Mouse (Mus musculus): ENCODE results near the gene Srsf10. TPM values are rescaled to one million over a fixed set of nuclear protein-coding genes. Genes with fewer than 3 reads are reported as not detected.

The Srsf10 gene
- polyA plus RNA-seq, 1 experiment from 2014 or later, result 178 TPM

DNA sequence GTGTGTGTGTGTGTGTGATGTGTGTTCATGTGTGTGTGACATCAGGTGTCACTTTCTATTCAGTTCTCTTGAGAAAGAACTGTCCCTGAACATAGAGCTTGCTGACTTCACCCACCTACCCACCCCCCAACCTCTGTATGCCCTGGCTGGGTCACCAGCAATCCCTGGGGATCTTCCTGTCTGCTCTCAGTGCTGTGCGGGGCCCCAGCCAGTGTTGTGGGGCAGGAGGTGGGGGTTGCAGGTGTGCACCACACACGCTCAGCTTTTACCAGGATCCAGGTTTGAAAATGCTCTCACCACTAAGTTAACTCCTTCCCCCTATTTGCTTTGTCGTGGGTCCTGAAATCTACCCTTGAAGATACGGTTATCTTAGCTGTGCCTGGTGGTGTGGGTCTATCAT is 30.6 kb downstream of the Srsf10 start:
- Histone ChIP-seq H3K4me1 (replicated peaks) (peaks cover 13% of the 10 kb centered on the region), H3K36me3 (no peaks in the 10 kb centered on the region), H3K27me3 (replicated peaks) (no peaks in the 10 kb centered on the region), H3K4me3 (no peak overlapping the region), H3K27ac (ENCODE audit: poor library complexity, severe bottlenecking) (no peak overlapping the region), H3K9ac (0 out of 2 replicates have a peak overlapping the region, but pooled peaks have one; percentile 37), H3K4me2 (no peak overlapping the region), H3K9me3 (replicated peaks) (no peaks in the 10 kb centered on the region)
- ATAC-seq (ENCODE audit: insufficient number of reproducible peaks, low FRiP score), result no peak
- 61% methylated on average over 4 of the region's 4 CpGs for WGBS

DNA sequence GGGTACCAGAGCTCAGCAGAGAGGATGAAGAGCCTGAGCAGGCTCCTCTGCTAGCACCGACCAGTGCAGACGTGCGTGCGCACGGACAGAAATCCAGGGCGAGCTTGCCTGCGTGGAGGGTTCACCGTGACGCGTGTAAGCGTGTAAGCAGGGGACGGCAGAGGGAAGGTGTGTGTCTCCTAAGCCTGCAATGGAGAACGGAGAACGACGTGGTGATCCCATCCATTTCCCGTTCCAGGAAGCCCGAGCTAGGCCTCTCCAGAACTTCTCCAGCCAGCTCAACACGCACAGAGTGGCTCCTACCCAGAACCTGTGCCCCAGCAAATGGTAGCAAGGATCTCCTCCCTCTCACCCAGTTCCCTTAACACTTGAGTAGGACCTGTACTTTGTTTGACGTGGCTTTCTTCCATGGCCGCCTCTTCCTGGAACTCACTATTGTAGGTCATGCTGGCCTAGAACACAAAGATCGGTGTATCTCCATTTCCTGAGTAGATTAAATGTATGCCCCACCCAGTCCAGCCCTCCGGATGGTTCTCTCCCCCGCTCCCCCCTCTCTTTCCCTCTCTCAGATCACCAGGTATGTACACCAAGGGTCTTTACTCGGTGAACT is 33.0 kb downstream of the Srsf10 start:
- no peak for ATAC-seq (ENCODE audit: insufficient number of reproducible peaks, low FRiP score)
- peaks cover 13% of the 10 kb centered on the region for H3K4me1 ChIP-seq (replicated peaks)
- no peak overlapping the region for H3K27ac ChIP-seq (ENCODE audit: poor library complexity, severe bottlenecking)
- no peak overlapping the region for H3K4me3 ChIP-seq
- no peak overlapping the region for H3K9ac ChIP-seq
- H3K4me2 ChIP-seq, result no peak overlapping the region
- H3K9me3 ChIP-seq (replicated peaks), result no peaks in the 10 kb centered on the region
- H3K27me3 ChIP-seq (replicated peaks), result no peaks in the 10 kb centered on the region
- H3K36me3 ChIP-seq, result no peaks in the 10 kb centered on the region
- 84% methylated on average over 24 of the region's 24 CpGs for WGBS

DNA sequence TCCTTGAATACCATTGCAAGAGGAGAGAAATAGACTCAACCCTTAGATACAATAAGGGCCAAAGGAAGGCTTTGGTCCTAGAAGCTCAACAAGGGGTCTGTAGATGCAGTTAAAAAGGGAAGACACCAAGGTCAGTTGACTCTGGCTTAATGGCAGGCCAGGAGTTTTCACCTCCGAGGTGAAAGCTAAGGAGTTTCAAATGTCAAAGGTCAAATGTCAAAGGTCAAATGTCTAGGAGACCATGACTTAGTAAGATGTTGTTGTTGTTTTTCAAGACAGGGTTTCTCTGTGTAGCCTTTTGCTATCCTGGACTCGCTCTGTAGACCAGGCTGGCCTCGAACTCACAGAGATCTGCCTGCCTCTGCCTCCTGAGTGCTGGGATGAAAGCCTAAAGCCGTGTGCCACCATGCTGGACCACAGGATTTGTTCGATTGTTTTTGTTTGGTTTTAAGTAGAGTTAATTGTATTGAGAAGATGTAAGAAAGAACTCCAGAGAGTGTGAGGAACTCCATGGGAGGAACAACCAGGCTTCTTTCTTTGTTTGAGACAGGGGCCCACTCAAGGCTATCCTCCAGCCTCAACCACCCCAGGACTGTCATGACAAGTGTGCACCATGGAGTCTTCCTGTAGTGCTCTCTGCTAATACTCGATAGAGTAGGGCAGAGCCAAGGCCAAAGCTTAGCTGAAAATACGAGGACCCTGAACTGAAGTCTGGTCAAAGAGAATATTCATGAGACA is 33.8 kb downstream of the Srsf10 start:
- H3K4me1 ChIP-seq (replicated peaks), result peaks cover 6% of the 10 kb centered on the region
- no peak overlapping the region for H3K9ac ChIP-seq
- no peak overlapping the region for H3K4me3 ChIP-seq
- H3K9me3 ChIP-seq (replicated peaks), result no peaks in the 10 kb centered on the region; the same call in 1 of the 2 replicates
- ATAC-seq (ENCODE audit: insufficient number of reproducible peaks, low FRiP score), result no peak
- no peaks in the 10 kb centered on the region; the same call in 1 of the 2 replicates for H3K27me3 ChIP-seq (replicated peaks)
- no peak overlapping the region for H3K4me2 ChIP-seq
- WGBS, result 74% methylated on average over 7 of the region's 7 CpGs
- no peak overlapping the region for H3K27ac ChIP-seq (ENCODE audit: poor library complexity, severe bottlenecking)
- no peaks in the 10 kb centered on the region for H3K36me3 ChIP-seq

DNA sequence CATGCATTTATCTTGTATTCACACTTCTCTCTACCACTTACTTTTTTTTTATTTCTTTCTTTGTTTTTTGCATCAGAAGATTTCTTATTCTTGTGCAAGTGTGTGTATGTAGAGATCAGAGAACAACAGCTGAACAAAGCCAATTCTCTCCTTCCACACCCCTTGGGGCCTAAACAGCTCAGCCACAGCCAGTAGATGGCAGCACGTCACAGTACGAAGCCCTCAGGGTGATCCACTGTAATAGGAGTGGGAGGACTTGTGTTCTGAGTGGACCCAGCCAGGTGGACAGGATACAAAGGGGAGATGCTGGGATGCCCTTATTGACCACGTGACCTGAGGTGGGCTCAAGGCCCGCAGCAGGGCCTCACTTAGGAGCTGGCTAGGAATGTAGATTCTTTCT is 34.3 kb downstream of the Srsf10 start:
- ATAC-seq (ENCODE audit: insufficient number of reproducible peaks, low FRiP score), result peak; percentile 68; the same call in 1 of the 2 replicates

DNA sequence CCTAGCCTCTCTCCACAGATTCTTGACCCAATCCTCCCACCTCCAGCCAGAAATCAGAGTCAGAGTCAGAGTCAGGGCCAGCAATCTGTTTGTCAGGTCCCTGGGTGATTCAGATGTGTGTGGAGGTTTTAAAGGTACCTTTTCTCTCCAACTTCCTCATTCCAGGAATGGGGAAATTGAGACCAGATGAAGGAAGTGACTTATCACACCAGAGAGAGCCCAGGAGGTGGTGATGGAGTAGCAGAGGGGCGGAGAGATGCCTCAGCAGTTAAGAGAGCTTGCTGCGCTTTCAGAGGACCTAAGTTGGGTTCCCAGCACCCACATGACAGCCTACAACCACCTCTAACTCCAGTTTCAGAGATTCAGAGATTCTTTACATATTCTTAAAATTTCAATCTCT is 36.0 kb downstream of the Srsf10 start:
- Histone ChIP-seq H3K36me3 (no peaks in the 10 kb centered on the region), H3K27ac (ENCODE audit: poor library complexity, severe bottlenecking) (no peak overlapping the region), H3K9me3 (replicated peaks) (no peaks in the 10 kb centered on the region; the same call in 1 of the 2 replicates), H3K4me1 (replicated peaks) (peaks cover 15% of the 10 kb centered on the region), H3K4me2 (no peak overlapping the region), H3K4me3 (no peak overlapping the region), H3K9ac (no peak overlapping the region), H3K27me3 (replicated peaks) (no peaks in the 10 kb centered on the region; the same call in 1 of the 2 replicates)
- no peak for ATAC-seq (ENCODE audit: insufficient number of reproducible peaks, low FRiP score)
- WGBS, result 90% methylated on average over 2 of the region's 2 CpGs

More for the DNA sequence above, 34.3 kb downstream of the Srsf10 start:
- H3K4me1 ChIP-seq (replicated peaks), result peaks cover 7% of the 10 kb centered on the region
- no peak overlapping the region for H3K4me3 ChIP-seq
- no peak overlapping the region for H3K4me2 ChIP-seq
- no peaks in the 10 kb centered on the region for H3K36me3 ChIP-seq
- H3K9ac ChIP-seq, result no peak overlapping the region
- WGBS, result 4% methylated on average over 4 of the region's 4 CpGs
- no peaks in the 10 kb centered on the region; the same call in 1 of the 2 replicates for H3K27me3 ChIP-seq (replicated peaks)
- H3K9me3 ChIP-seq (replicated peaks), result no peaks in the 10 kb centered on the region; the same call in 1 of the 2 replicates
- H3K27ac ChIP-seq (ENCODE audit: poor library complexity, severe bottlenecking), result no peak overlapping the region

DNA sequence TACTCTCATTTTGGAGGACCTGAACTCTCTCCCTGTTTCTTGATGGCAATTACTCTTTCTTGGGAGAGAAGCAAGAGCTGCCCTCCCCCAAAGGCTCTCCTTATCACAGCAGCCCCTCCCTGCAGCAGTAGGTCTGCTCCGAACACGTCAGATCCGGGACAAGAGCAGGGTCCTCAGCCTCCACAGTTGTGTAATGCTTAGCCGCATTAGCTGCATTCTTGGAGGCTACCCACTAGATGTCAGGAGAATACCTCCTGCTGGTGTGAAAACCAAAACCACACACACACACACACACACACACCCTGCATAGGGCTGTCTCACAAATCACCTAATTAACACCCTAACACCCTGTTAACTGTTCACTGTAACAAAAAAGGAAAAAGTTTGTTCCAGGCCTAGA is 37.3 kb downstream of the Srsf10 start:
- no peak overlapping the region for H3K9ac ChIP-seq
- no peaks in the 10 kb centered on the region; the same call in 1 of the 2 replicates for H3K27me3 ChIP-seq (replicated peaks)
- no peak overlapping the region for H3K27ac ChIP-seq (ENCODE audit: poor library complexity, severe bottlenecking)
- 16% methylated on average over 4 of the region's 4 CpGs for WGBS
- peaks cover 15% of the 10 kb centered on the region for H3K4me1 ChIP-seq (replicated peaks)
- no peak overlapping the region for H3K4me3 ChIP-seq
- H3K36me3 ChIP-seq, result no peaks in the 10 kb centered on the region
- no peaks in the 10 kb centered on the region; the same call in 1 of the 2 replicates for H3K9me3 ChIP-seq (replicated peaks)
- H3K4me2 ChIP-seq, result no peak overlapping the region
- peak; percentile 16; the same call in 1 of the 2 replicates for ATAC-seq (ENCODE audit: insufficient number of reproducible peaks, low FRiP score)

DNA sequence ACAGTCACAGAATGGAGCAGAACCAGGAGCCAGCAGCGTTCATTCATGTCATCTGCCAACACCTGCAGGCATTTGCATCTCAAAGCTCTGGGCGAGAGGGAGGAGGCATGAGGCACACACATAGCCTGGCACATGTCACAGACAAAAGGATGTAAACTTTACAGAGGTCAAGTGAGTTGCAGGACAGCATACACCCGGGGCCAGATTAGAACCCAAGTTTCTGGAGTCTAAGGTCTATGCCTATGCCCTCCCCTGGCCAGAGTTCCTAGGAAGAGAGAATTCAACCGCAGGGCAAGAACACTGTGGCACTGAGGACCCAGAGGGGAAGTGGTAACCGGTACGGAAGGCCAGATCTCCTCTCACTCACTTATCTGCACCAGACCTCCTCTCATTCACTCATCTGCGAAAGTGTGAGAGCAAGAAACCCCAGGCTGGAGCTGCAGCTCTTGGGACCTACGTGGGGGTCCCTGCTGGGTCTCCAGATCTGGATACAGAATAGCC is 39.6 kb downstream of the Srsf10 start, which contains the start of gene Cnr2:
Gene Cnr2 (plus strand): TSS at position 324 of the 501 bp plus-strand sequence.
- H3K27ac ChIP-seq (ENCODE audit: poor library complexity, severe bottlenecking), result no peak within 1 kb of the TSS
- 27% methylated on average over 8 of the region's 8 CpGs for WGBS
- no peaks in the 10 kb centered on the region; the same call in 1 of the 2 replicates for H3K9me3 ChIP-seq (replicated peaks)
- no peak within 1 kb of the TSS for H3K4me2 ChIP-seq
- peaks cover 23% of the 10 kb centered on the region for H3K4me1 ChIP-seq (replicated peaks)
- 0 out of 2 replicates have a peak, but pooled peaks have one; percentile 10 for ATAC-seq (ENCODE audit: insufficient number of reproducible peaks, low FRiP score)
- H3K4me3 ChIP-seq, result no peak within 1 kb of the TSS
- no peaks in the 10 kb centered on the region for H3K36me3 ChIP-seq
- no peaks in the 10 kb centered on the region; the same call in 1 of the 2 replicates for H3K27me3 ChIP-seq (replicated peaks)
- no peak within 1 kb of the TSS for H3K9ac ChIP-seq

DNA sequence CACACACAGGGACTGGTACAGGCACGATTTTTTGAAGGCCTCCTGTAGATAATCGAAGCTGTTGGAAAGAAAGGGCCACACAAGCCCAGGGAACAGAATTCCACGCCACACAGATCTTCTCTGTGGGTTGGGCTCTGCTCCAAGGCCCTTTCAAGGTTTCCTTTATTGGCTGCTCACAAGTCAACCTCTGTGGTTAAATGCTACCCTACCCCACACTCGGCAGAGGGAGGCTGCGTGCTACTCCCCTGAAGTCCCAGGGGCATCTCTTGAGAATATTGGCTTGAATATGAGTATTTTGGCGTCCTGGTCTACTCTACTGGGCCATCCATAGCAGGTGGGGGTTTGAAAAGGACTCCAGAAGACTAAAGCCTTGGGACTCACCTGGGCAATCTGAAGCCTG is 40.6 kb downstream of the Srsf10 start:
- Histone ChIP-seq H3K27ac (ENCODE audit: poor library complexity, severe bottlenecking) (no peak overlapping the region), H3K4me1 (replicated peaks) (peaks cover 23% of the 10 kb centered on the region), H3K9ac (no peak overlapping the region), H3K4me3 (no peak overlapping the region), H3K27me3 (replicated peaks) (no peaks in the 10 kb centered on the region; the same call in 1 of the 2 replicates), H3K9me3 (replicated peaks) (no peaks in the 10 kb centered on the region; the same call in 1 of the 2 replicates), H3K36me3 (no peaks in the 10 kb centered on the region), H3K4me2 (no peak overlapping the region)
- no peak for ATAC-seq (ENCODE audit: insufficient number of reproducible peaks, low FRiP score)
- WGBS, result 70% methylated on average over 6 of the region's 6 CpGs

DNA sequence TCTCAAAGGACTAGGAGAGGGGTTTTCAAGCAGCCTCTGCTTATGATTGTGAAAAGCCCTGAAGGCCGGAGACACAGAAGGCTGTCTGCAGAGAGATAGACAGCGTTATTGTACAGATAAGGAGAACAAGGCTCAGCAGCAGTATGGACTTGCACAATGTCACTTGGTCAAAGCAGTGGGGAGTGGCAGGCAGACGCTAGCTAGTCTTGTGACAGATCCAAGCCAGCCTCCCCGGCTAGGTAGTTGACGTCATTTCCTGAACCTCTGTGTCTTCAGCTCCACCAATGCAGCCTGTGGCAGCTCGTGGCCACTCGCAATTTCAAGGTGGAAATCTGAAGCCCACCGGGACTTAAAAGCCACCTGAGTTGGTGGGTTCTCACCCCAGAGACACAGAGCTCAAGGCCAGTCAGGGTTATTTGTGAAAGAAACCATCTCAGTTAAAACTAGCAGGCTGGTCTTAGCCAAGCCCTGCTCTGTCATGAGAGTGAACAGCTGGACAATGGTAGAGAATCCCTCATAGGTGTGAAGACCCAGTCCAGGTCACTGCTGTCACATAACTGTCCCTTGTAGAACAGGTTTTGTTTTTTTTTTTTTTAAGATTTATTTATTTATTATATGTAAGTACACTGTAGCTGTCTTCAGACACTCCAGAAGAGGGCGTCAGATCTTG is 43.0 kb downstream of the Srsf10 start:
- WGBS, result 24% methylated on average over 9 of the region's 9 CpGs
- H3K9ac ChIP-seq, result 0 out of 2 replicates have a peak overlapping the region, but pooled peaks have one; percentile 36
- no peaks in the 10 kb centered on the region; the same call in 1 of the 2 replicates for H3K9me3 ChIP-seq (replicated peaks)
- peaks cover 17% of the 10 kb centered on the region for H3K4me1 ChIP-seq (replicated peaks)
- H3K4me2 ChIP-seq, result peak overlapping the region; percentile 32; the same call in 1 of the 2 replicates
- no peaks in the 10 kb centered on the region; the same call in 1 of the 2 replicates for H3K27me3 ChIP-seq (replicated peaks)
- no peaks in the 10 kb centered on the region for H3K36me3 ChIP-seq
- ATAC-seq (ENCODE audit: insufficient number of reproducible peaks, low FRiP score), result peak; percentile 82
- no peak overlapping the region for H3K4me3 ChIP-seq
- peak overlapping the region; percentile 11 for H3K27ac ChIP-seq (ENCODE audit: poor library complexity, severe bottlenecking)

DNA sequence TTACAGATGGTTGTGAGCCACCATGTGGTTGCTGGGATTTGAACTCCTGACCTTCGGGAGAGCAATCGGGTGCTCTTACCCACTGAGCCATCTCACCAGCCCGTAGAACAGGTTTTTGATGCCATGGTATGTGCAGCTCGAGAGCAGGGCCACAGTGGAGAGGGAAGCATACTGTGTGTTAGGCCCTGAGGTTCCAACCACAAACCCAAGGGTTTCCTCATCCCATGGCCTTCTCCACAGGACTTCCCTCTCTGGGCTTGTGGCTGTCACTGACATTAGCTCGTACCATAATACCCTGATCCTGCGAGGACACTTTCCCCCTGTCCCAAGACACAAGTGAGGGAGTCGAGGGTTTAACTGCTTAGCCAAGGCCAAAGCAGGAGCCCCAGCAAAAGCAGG is 43.5 kb downstream of the Srsf10 start:
- Histone ChIP-seq H3K4me2 (no peak overlapping the region), H3K27me3 (replicated peaks) (peaks cover 2% of the 10 kb centered on the region; the same call in 1 of the 2 replicates), H3K27ac (ENCODE audit: poor library complexity, severe bottlenecking) (no peak overlapping the region), H3K4me3 (no peak overlapping the region), H3K4me1 (replicated peaks) (peaks cover 17% of the 10 kb centered on the region), H3K9ac (no peak overlapping the region), H3K9me3 (replicated peaks) (no peaks in the 10 kb centered on the region; the same call in 1 of the 2 replicates), H3K36me3 (no peaks in the 10 kb centered on the region)
- 84% methylated on average over 7 of the region's 7 CpGs for WGBS
- no peak for ATAC-seq (ENCODE audit: insufficient number of reproducible peaks, low FRiP score)

All from heart, embryonic 12.5 days (tissue).